Mouse (Mus musculus) liver, embryonic 14.5 days (tissue): ENCODE measurements around the gene Mad2l2.
A peak's percentile ranks its signal among the peaks of the same experiment; 100 is the strongest.

Source experiments
- CTCF ChIP-seq: IDR thresholded peaks from 2 replicates; pipeline ENCODE4 v1.5.1; 2016; ENCODE audit warnings: antibody characterized with exemption, low read depth, control low read depth
- EP300 ChIP-seq: IDR thresholded peaks from 2 replicates; pipeline ENCODE4 v1.6.1; 2016; ENCODE audit warnings: antibody characterized with exemption, low read depth

- TF ChIP-seq CTCF (peak; percentile 86), EP300 (0 out of 2 replicates have a peak, but pooled peaks have one; percentile 6)
Observed at GRCm38 (mm10) chr4:148082257-148083044, 47.7 kb upstream of the Mad2l2 start.
